25 mouse cellular contexts compared by ENCODE assay signal in the genomic region with DNA sequence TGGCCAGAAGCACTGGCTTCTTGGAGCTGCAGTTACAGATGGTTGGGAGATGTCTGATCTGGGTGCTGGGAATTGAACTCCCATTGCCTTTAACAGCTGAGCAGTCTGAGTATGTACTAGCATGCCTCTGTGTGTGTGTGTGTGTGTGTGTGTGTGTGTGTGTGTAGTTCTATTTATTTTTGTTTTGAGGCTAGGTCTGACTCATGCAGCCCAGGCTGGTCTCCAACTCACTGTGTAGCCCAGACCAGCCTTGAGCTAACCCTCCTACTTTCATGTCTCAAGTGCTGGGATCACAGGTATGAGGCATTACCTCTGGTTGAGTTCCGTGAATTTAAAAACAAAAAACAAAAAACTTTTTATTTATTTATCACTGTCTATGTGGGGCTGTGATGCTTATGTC. TPM values are rescaled to one million over a fixed set of nuclear protein-coding genes. Genes with fewer than 3 reads are reported as not detected.
"Had no signal": no experiment of that assay in that cellular context is flagged by ENCODE, and none has a peak within 500 bp of the region (broad histone marks: within the 10 kb centered on the region; RNA-seq: fewer than 3 reads in every experiment).

No protein-coding gene starts in this region.

- H3K36me3 ChIP-seq: neural tube, embryonic 12.5 days; neural tube, embryonic 13.5 days; neural tube, embryonic 15.5 days; stomach, embryonic 15.5 days had no signal

- H3K4me3 ChIP-seq: neural tube, embryonic 12.5 days; neural tube, embryonic 13.5 days; neural tube, embryonic 15.5 days; stomach, embryonic 15.5 days had no signal

- DNase-seq: retina, postnatal 1 day; right cerebral cortex, adult 18-20 months; right cerebral cortex, postnatal 25 days; right cerebral cortex, postnatal 4 days; spleen, adult 18-20 months; thymus, adult 18-20 months; thymus, adult 2 months; thymus, postnatal 14 days; thymus, postnatal 25 days; thymus, postnatal 36 days; thymus, postnatal 4 days had no signal

- H3K27me3 ChIP-seq: neural tube, embryonic 12.5 days; neural tube, embryonic 13.5 days; neural tube, embryonic 15.5 days; stomach, embryonic 15.5 days had no signal

- H3K27ac ChIP-seq: neural tube, embryonic 12.5 days; neural tube, embryonic 13.5 days; neural tube, embryonic 15.5 days; stomach, embryonic 15.5 days; stomach, postnatal 0 days had no signal

- H3K9ac ChIP-seq: neural tube, embryonic 12.5 days; neural tube, embryonic 13.5 days; neural tube, embryonic 15.5 days; stomach, embryonic 15.5 days had no signal

- H3K4me1 ChIP-seq: neural tube, embryonic 12.5 days; neural tube, embryonic 13.5 days; neural tube, embryonic 15.5 days had no signal

RNA-seq across cellular contexts. Expression of a gene that starts 11.8 kb away (rescaled TPM):
- total RNA-seq: neutrophil, adult 5-6 weeks had no signal
- polyA plus RNA-seq: neural tube, embryonic 12.5 days; neural tube, embryonic 13.5 days; neural tube, embryonic 14.5 days; neural tube, embryonic 15.5 days; small intestine, adult 2 months; spleen, adult 2 months; stomach, embryonic 14.5 days; stomach, embryonic 15.5 days; stomach, embryonic 16.5 days; stomach, postnatal 0 days; testis, adult 2 months; thymus, adult 2 months; thymus, postnatal 0 days; urinary bladder, adult 2 months had no signal

RNA-seq across cellular contexts. Expression of a gene that starts 18.9 kb away (rescaled TPM):
- total RNA-seq: neutrophil, adult 5-6 weeks had no signal
- polyA plus RNA-seq: neural tube, embryonic 12.5 days; neural tube, embryonic 14.5 days; small intestine, adult 2 months; stomach, embryonic 14.5 days; stomach, embryonic 15.5 days; stomach, embryonic 16.5 days; urinary bladder, adult 2 months had no signal

RNA-seq across cellular contexts. Expression of a gene that starts 28.6 kb away (rescaled TPM):
- total RNA-seq: neutrophil, adult 5-6 weeks had no signal
- polyA plus RNA-seq: neural tube, embryonic 12.5 days; neural tube, embryonic 13.5 days; neural tube, embryonic 14.5 days; neural tube, embryonic 15.5 days; small intestine, adult 2 months; spleen, adult 2 months; stomach, embryonic 14.5 days; stomach, embryonic 15.5 days; stomach, embryonic 16.5 days; stomach, postnatal 0 days; thymus, postnatal 0 days; urinary bladder, adult 2 months had no signal

RNA-seq across cellular contexts. Expression of a gene that starts 33.8 kb away (rescaled TPM):
- total RNA-seq: neutrophil, adult 5-6 weeks had no signal
- polyA plus RNA-seq: neural tube, embryonic 12.5 days; neural tube, embryonic 13.5 days; neural tube, embryonic 14.5 days; neural tube, embryonic 15.5 days; small intestine, adult 2 months; spleen, adult 2 months; stomach, embryonic 14.5 days; stomach, embryonic 15.5 days; stomach, embryonic 16.5 days; stomach, postnatal 0 days; thymus, adult 2 months; thymus, postnatal 0 days; urinary bladder, adult 2 months had no signal
